Mouse (Mus musculus) c-Kit-positive CD71-negative TER-119-negative erythroid progenitor cells, embryonic 14.5 days (primary cell): Measurements from ENCODE around the gene Ccl27a.

Experiments
- DNase-seq: peaks from one replicate; pipeline ENCODE4 v3.0.0-alpha.2; 2013; ENCODE audit warnings: low read depth

The Ccl27a gene

GRCm38 (mm10) chr4:41755338-41756305 lies 18.4 kb downstream of the Ccl27a start, which contains the start of gene Sigmar1:
TSS of gene Sigmar1 (minus strand) at chr4:41756157.
- peak; percentile 83 for DNase-seq

- no peak for DNase-seq
Measured at GRCm38 (mm10) chr4:41754797-41755337, 19.2 kb downstream of the Ccl27a start, which contains the start of gene Galt. TSS of gene Galt (plus strand) at chr4:41755228.

DNA sequence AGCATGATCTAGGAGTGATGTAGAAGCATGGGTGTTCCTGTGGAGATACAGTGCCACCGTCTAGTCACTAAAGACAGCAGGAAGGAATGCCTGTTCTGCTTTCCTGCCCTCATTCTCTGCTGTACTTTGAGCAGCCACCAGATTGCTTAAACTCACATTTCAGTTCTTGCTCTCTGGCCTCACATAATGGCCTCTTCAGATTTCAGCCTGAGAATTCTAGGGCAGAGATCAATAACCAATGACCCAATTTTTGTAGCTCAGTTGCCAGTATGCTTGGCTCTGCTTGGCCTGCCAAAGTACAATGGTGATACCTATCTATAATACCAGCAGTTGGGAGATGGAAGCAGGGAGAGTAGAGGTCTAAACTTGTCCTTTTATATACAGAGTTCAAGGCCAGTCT lies 29.0 kb downstream of the Ccl27a start:
- no peak for DNase-seq

DNA sequence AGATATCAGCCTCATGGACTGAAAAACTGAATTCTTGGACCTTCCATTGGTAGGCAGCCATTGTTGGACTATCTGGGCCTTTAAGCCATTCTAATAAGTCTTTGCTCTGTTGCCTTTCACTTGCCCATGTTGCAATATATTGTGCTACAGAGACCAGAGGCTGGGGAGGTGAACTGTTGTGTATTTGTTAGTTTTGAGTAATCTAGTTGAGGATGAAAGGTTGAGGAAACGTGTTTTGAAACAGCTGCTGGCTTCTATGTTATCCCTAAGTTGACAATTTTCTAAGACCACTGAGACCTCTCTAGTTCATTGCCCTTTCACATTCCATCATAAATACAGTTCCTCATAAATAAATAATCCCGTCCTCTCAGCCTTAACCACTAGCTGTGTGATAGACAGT lies 29.9 kb downstream of the Ccl27a start:
- DNase-seq, result no peak

DNA sequence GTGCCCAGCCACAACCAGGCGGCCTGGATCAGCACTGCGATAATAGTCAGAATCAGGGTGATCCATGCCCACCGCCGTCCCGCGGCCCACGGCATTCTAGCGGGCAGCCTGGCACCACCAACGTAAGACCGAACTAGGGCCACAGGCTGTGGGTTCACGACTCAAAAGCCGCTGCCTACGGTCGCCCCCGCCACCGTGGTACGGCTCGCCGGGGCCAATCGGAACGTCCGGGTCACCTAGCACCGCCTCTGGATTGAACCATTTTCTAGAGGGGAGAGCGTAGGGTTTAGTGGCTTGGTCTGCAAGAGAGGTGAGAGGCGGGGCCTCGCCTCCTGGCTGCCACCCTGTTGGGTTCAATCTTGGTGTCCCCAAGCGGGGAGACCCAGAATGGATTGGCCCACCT lies 32.9 kb downstream of the Ccl27a start:
- peak; percentile 96 for DNase-seq

- DNase-seq, result no peak
Measured at GRCm38 (mm10) chr4:41740380-41741157, 33.5 kb downstream of the Ccl27a start.

- DNase-seq, result no peak
Measured at GRCm38 (mm10) chr4:41739260-41739659, 34.8 kb downstream of the Ccl27a start.

DNA sequence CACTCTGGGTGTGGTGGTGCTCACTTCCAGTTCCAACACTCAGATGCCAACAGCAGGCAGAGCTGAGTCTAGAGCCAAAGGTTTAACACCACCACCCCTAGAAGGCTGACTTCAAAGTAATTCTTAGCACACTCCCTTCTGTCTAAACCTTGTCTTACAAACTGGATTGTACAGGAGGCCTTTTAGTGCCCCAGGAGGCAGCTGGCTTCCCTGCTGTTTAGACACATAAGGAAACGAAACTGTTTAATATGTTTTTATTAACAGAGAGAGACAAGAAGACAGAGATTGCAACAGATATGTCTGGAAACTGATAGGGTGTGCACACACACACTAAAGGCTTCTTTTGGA lies 35.8 kb downstream of the Ccl27a start:
- DNase-seq, result no peak

GRCm38 (mm10) chr4:41737602-41738255 lies 36.3 kb downstream of the Ccl27a start:
- peak; percentile 53 for DNase-seq

DNA sequence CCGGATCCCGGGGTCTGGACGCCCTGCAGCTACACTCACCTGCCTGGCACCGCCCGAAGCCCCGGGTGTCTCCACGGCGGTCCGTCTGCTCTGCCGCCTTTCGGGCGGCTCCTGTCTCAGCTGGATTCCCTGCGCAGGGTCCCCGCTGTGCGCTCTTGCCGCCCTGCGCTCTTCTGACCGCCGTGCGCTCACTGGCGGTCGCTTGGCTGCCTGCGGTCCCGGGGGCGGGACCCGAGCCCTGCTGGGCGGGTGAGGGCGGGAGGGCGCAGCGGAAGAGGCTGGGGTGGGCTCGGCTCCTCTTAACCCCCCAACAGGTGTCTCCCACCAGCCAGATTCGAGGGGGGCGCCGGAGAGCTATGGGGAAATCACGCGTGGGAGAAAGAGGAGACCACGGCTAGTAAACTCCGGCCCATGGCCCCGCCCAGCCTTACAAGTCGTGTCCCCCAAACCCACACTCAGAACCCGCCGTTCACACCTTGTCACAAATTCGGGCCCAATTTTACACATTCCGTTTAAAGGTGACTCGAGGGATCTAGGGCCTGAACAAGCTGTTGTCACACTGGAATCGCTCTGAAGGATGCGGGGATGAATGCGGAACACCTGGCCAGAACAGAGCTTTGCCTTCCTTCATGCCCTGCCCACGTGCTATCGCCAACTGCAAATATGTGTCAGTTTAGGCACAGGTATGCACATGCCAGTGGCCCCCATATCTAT lies 42.8 kb downstream of the Ccl27a start, which contains the start of gene Arid3c:
Arid3c (minus strand) TSS at position 91 of the 714 bp plus-strand sequence.
- no peak for DNase-seq

GRCm38 (mm10) chr4:41726826-41727621 lies 47.0 kb downstream of the Ccl27a start:
- no peak for DNase-seq

DNA sequence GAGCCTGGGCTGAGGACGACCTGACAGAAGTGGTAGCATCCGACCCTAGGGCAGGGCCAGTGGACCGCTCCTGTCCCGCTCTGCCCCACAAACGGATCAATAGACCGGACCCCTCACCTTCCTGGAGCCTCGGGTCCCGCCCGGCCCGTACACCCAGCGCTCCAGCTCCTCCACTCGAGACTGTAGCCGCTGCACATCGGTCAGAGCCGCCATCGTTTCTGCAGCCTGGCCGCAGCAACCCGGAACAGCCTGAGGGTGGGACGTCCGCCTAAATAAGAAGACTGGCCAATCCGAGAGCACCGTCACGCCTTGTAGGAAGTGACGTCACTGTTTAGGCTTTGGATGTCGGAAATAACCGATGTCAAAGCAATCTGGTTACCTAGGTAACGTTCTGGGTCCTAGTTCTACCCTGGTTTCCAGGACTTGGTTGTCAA lies 51.1 kb downstream of the Ccl27a start, which contains the start of gene Dctn3:
Dctn3 (minus strand) TSS at position 253 of the 434 bp plus-strand sequence.
- DNase-seq, result peak; percentile 88
